Mouse (Mus musculus) heart, postnatal 14 days (tissue): ENCODE data around the gene Nhs. TPM values are rescaled to one million over a fixed set of nuclear protein-coding genes. Genes with fewer than 3 reads are reported as not detected.

Experiments
- DNase-seq, 2 experiments: peaks; one replicate each; pipeline ENCODE4 v3.0.0; 2021 to 2022
- intact Hi-C: fragments of 180-260 bp; cut with DNase I; formaldehyde crosslinking; loops from one replicate; pipeline ENCODE4 v1.15.1; 2025
- total RNA-seq, 2 experiments: library from RNA; stranded (reverse); gene quantifications; 2 replicates each; pipeline ENCODE4 v1.2.3; 2021

The Nhs gene
- total RNA-seq, 2 experiments from 2014 or later = 0.74 to 1.00 TPM

DNA sequence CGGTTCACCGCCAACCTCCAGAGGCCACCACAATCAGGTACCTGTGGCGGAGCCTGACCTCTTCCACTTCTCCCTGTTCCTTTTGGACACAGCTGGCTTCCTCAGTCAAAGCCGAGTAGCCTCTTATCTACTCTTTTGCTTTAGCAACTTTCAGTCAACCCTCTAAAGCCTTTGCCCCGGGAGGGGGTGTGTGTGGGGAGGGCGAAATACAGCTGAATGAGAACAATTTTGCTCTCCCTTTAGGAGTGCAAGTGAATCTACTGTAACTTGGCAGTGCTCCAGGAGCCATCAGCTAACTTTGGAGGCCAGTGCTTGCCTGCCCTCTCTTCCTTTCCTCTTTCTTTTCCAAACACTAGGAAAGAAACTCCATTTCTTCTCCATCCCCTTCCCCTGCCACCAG lies 197.8 kb downstream of the Nhs start:
- intact Hi-C loops = loop anchor here (5.0 kb wide), 1 partner anchor 89 kb away; no protein-coding TSS in a partner anchor
- no peak for DNase-seq

DNA sequence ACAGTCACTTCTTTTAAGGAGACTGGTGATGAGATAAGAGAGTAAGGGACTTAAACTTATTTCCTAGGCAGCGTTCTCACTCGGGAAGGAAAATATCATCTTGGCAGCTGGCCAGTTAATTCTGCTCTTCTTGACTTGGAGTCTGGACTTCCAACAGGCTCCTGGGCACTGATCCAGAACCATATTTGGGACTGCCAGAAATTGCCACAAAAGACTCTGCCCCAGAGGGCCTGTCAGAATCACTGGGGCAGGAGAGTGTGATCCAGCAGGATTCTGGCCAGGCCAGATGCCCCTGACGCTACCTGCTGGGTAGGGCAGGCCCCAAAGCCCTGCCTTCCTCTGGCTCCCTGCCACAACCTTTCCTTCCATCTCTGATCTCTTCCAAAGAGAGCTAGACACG lies 198.4 kb downstream of the Nhs start:
- intact Hi-C loops = loop anchor here (5.0 kb wide), 1 partner anchor 89 kb away; no protein-coding TSS in a partner anchor
- DNase-seq = peak; percentile 42 to 60

DNA sequence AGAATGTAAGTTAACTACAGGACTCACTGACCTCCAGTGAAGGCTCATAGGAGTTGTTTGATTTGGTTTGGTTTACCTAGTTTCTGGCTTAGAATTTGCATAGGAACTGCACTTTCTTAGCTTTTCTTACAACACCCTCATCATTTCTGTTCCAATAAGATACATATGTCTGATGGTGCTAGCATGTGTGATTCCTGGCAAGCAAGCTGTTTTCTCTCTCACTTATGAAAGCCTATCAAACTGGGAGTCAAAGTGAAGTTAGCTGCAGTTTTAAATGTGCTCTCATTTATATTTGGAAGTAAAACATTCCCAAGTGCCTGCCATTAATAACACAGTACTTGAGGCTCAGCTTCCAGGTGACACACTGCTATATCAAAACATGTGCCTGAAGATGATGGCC lies 207.2 kb downstream of the Nhs start:
- DNase-seq = no peak
- intact Hi-C loops = no loop called here

DNA sequence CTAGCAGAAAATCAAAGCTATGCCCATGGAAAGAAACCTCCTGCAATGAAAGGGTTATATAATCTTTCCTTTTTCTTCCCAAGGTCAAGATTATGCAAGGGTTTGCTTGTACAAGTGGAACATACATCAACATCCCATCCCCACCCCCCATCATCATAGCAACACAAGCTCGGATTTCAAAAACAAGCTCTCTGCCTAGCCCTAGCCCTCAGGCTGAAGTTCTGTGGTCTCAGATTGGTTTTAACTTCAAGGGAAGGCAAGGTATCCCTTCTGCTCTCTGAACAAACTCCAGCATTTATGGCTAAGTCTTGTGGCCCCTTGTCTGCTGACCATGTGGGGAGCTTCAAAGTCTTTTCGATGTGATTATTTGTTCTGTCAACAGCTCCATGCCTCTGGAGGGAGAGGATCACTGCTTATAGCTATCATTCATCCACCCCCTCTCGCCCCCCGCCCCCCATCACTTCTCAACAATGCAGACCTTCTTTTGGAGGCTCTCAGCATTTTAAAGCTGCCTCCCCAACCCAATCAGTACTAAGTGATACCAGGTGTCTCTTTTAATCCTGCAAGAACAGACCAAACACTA lies 216.3 kb downstream of the Nhs start:
- intact Hi-C loops = no loop called here
- DNase-seq = no peak

GRCm38 (mm10) chrX:161940696-161941095 lies 218.8 kb downstream of the Nhs start:
- intact Hi-C loops = no loop called here
- DNase-seq = peak in 1 of 2 experiments; percentile 3

DNA sequence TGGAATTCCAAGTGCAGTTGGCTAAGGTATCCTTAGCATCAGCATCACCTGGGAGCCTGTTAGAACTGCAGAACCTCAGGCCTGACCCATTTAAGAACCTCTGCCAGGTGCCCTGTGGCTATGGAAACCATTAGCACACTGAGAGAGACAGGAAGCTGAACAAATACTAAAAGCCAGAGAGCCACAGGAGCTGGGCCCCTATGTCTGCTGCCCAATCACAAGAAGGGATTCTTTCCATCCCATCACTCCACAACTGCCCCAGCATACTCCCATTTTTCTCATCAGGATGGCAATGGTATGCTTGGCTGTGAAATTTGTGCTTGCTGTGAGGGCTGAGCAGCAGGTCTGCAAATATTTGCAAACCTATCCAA lies 232.9 kb downstream of the Nhs start:
- intact Hi-C loops = no loop called here
- DNase-seq = no peak

- DNase-seq = peak in 1 of 2 experiments; percentile 3
- intact Hi-C loops = no loop called here
Measured at GRCm38 (mm10) chrX:161925973-161926682, 233.4 kb downstream of the Nhs start.

- intact Hi-C loops = no loop called here
- no peak for DNase-seq
Measured at GRCm38 (mm10) chrX:161922655-161923054, 236.9 kb downstream of the Nhs start.

DNA sequence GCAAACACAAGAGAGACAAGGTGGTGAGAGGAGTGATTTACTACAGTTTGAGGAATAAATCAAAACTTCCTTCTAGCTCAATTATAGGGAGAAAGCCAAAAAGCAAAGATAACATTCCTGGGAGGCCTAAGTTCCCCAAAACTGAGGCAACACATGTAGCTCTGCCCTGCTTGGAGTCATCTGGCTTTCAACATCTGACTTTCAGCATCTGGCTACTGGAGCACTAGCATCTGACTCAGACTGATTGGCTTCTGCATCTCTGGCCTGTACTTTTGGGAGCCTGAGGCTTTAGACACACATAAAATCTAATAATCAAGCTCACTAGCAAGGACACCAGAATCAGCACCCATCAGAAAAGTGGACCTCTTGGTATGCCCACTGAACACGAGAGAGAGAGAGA lies 237.9 kb downstream of the Nhs start:
- intact Hi-C loops = no loop called here
- DNase-seq = no peak

DNA sequence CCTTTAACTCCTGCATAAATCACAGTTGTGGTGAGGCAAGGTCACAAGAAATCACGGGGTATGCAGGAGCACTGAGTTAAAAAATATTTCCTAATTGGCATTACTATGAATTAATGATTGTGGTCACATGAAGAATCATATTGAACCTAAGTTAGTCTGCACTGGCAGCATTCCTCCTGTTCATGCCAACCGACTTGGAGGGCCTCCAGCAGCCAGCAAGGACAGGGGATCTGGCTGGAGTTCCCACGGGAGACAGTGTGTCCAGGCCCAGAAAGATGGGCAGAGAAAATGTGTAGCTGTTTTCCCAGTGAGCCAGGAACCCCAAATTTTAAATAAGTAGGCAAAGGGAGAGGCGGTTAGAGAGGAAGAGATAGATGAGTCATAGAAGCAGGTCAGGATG lies 249.6 kb downstream of the Nhs start:
- peak; percentile 18 to 35 for DNase-seq
- intact Hi-C loops = no loop called here

DNA sequence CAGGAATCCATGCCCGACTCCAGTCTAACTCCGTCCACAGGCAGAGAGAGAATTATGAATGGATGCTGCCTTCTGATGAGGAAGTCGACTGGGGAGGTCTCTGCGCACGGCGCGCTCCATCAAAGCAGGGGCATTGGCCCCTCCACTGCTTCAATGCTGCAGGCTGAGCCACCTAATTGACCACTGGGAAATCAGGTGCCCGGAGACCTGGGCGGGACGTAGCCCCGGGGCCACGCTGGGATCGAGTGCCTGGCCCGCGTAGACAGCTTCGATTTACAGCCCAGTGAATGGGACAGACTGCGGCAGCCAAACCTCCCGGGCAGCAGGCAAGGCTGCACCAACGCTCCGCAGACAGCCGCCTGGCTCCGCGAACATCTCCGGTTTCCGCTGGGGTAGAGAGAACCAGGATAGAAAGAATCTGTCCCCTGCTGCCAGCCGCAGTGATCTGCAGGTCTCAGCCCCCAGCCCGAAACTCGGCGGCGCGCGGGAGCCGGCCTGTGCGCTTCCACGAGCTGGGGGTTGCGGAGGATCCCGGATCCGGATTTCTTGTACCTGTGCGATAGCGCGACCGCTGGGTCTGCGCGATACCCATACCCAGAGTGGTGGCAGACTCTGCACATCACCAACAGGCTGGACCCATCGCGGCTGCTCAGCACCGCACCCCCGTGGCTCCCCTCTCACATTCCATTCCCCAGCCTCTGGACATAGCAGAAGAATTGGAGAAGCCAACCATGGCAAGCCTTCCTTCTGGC lies 250.7 kb downstream of the Nhs start:
- peak in 1 of 2 experiments; percentile 2 for DNase-seq
- intact Hi-C loops = no loop called here

- no peak for DNase-seq
- intact Hi-C loops = no loop called here
Measured at GRCm38 (mm10) chrX:161907595-161908592, 251.6 kb downstream of the Nhs start.

- intact Hi-C loops = no loop called here
- no peak for DNase-seq
Measured at GRCm38 (mm10) chrX:161894442-161894841, 265.1 kb downstream of the Nhs start.

GRCm38 (mm10) chrX:161883661-161884060 lies 275.9 kb downstream of the Nhs start:
- no peak for DNase-seq
- intact Hi-C loops = no loop called here

DNA sequence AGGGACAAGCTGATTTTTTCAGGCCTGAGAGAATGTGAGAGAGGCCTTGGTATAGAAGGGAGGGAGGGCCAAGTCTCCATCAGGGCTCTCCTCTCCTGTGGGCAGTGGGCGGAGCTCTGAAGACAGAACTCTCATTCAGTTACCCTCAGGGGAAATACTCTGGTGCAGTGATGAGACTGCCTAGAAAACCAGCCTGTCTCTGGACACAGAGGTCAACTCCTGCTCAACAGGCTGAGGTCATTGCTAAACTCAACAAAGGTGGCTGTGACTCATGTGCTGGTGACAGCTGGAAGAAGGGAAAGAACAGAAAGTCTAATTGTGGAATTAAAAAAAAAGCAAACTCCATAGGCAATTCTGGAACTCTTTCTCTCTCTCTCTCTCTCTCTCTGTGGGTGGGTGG lies 282.4 kb downstream of the Nhs start:
- no peak for DNase-seq
- intact Hi-C loops = loop anchor here (10.0 kb wide), 1 partner anchor 278 kb away; the partner anchor contains the start of gene Nhs

DNA sequence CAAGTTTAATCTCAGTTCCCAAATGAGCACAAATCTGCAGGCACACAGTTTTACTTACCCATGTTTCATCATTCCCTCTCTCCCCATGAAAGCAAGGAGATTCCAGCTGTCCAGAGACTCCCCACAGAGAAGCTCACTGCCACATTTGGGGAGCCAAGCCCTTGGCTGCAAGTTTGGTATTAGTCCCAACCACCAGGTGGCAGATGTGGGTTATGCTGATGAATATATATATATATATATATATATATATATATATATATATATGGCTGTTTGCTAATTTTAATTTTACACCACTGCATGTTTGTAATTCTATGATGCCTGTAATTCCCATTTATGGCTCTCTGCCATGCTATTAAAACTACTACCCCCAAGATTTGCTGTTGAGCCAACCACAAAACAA lies 286.0 kb downstream of the Nhs start:
- intact Hi-C loops = loop anchor here (5.0 to 10.0 kb wide), 2 partner anchors 89 to 281 kb away; partner anchors contain the start of gene Nhs
- DNase-seq = peak; percentile 2 to 31

GRCm38 (mm10) chrX:161871306-161871705 lies 288.2 kb downstream of the Nhs start:
- no peak for DNase-seq
- intact Hi-C loops = loop anchor here (5.0 to 10.0 kb wide), 2 partner anchors 91 to 283 kb away; partner anchors contain the start of gene Nhs

GRCm38 (mm10) chrX:161855630-161856029 lies 303.9 kb downstream of the Nhs start:
- intact Hi-C loops = no loop called here
- DNase-seq = no peak

- intact Hi-C loops = no loop called here
- DNase-seq = no peak
Measured at GRCm38 (mm10) chrX:161853626-161854312, 305.8 kb downstream of the Nhs start.
